Mouse (Mus musculus): ENCODE measurements around the gene Grm6.

- TF ChIP-seq CTCF (IDR thresholded peaks at IDR 0.05) (no peak), EP300 (IDR thresholded peaks at IDR 0.05) (no peak)
Measured at GRCm38 (mm10) chr11:50848520-50849137, 1.9 kb upstream of the Grm6 start.
